Mouse (Mus musculus): ENCODE measurements around the gene Celsr2. TPM values are rescaled to one million over a fixed set of nuclear protein-coding genes. Genes with fewer than 3 reads are reported as not detected.

Gene Celsr2
- total and polyA plus RNA-seq, 3 experiments: 0.03 to 0.38 TPM; not detected in 1

GRCm38 (mm10) chr3:108348376-108348775, 67.0 kb downstream of the Celsr2 start:
- Histone ChIP-seq H3K4me3 (ENCODE audit: low read depth, low read length) (no peak overlapping the region), H3K27me3 (ENCODE audit: insufficient read depth, low read length) (no peaks in the 10 kb centered on the region), H3K36me3 (replicated peaks) (peaks cover 2% of the 10 kb centered on the region), H3K9me3 (replicated peaks) (no peaks in the 10 kb centered on the region), H3K4me1 (ENCODE audit: insufficient read depth, low read depth, low read length) (peaks cover 4% of the 10 kb centered on the region)
- ATAC-seq (ENCODE audit: extremely low read depth, insufficient number of reproducible peaks, low FRiP score, poor library complexity, severe bottlenecking) (no peak), DNase-seq (ENCODE audit: low spot score) (no peak)
- TF ChIP-seq TAL1 (conservative IDR thresholded peaks at IDR 0.05; ENCODE audit: low read depth, low read length): no peak

DNA sequence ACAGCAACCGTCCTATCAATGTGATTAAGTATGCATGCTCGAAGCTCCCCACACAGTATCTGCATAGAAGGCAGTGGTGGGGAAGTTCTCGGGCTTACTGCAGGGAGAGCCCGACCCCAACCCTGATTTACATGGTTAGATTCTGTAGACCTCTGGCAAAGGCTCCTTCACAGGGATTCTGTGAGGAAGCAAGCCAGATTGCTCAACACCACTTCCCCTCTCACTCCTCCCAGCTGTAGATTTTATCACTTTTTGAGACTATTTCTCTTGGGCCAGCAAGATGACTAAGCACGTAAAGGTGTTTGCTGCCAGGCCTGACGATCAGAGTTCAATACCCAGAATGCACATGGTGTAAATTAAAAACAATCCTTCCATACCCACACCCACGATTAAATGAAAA, 69.5 kb downstream of the Celsr2 start:
- DNase-seq (ENCODE audit: low spot score): no peak
- Histone ChIP-seq H3K36me3 (replicated peaks) (peaks cover 2% of the 10 kb centered on the region), H3K9me3 (replicated peaks) (no peaks in the 10 kb centered on the region), H3K27me3 (ENCODE audit: insufficient read depth, low read length) (no peaks in the 10 kb centered on the region), H3K4me3 (ENCODE audit: low read depth, low read length) (no peak overlapping the region), H3K4me1 (ENCODE audit: insufficient read depth, low read depth, low read length) (peaks cover 4% of the 10 kb centered on the region)
- TF ChIP-seq TAL1 (conservative IDR thresholded peaks at IDR 0.05; ENCODE audit: low read depth, low read length) (no peak), GATA1 (IDR thresholded peaks at IDR 0.05; ENCODE audit: borderline replicate concordance, low read length) (no peak), GATA2 (IDR thresholded peaks at IDR 0.05; ENCODE audit: borderline replicate concordance, low read depth, low read length) (no peak), CTCF (IDR thresholded peaks at IDR 0.05; ENCODE audit: low read depth, low read length) (no peak), POLR2AphosphoS5 (IDR thresholded peaks at IDR 0.05; ENCODE audit: insufficient replicate concordance, low read depth, low read length) (no peak)
- no peak; the same call in 1 of the 2 replicates for ATAC-seq (ENCODE audit: extremely low read depth, insufficient number of reproducible peaks, low FRiP score, poor library complexity, severe bottlenecking)

- ATAC-seq (ENCODE audit: extremely low read depth, insufficient number of reproducible peaks, low FRiP score, poor library complexity, severe bottlenecking) (no peak), DNase-seq (ENCODE audit: low spot score) (no peak)
- Histone ChIP-seq H3K9me3 (replicated peaks) (no peaks in the 10 kb centered on the region), H3K36me3 (replicated peaks) (peaks cover 2% of the 10 kb centered on the region), H3K27me3 (ENCODE audit: insufficient read depth, low read length) (no peaks in the 10 kb centered on the region), H3K4me3 (ENCODE audit: low read depth, low read length) (no peak overlapping the region), H3K4me1 (ENCODE audit: insufficient read depth, low read depth, low read length) (peaks cover 7% of the 10 kb centered on the region)
- no peak for TF ChIP-seq GATA2 (IDR thresholded peaks at IDR 0.05; ENCODE audit: borderline replicate concordance, low read depth, low read length)
- TF ChIP-seq POLR2AphosphoS5 (IDR thresholded peaks at IDR 0.05; ENCODE audit: insufficient replicate concordance, low read depth, low read length): no peak
- TF ChIP-seq TAL1 (conservative IDR thresholded peaks at IDR 0.05; ENCODE audit: low read depth, low read length): no peak
- no peak for TF ChIP-seq CTCF (IDR thresholded peaks at IDR 0.05; ENCODE audit: low read depth, low read length)
- no peak for TF ChIP-seq GATA1 (IDR thresholded peaks at IDR 0.05; ENCODE audit: borderline replicate concordance, low read length)
These were observed 73.2 kb downstream of the Celsr2 start for GRCm38 (mm10) chr3:108342185-108342584.

DNA sequence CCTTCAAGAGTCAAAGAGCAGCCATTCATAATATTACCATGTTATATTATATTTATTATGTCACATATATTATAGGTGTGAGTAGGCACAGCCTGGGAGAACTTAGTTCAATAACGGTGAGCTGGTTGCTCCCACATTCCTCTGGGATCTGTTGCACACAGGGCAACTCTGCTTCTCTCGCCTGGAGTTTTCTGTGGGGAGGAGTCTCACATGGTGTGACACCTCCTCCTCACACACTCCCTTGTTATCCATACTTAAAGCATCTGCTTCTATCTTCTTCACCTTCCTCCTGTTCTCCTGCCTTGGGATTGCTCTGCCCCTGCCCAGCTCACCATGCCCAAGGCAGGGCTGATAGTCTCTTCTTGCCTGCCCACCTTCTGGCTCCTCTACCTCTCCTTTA, 74.3 kb downstream of the Celsr2 start:
- H3K9me3 ChIP-seq (replicated peaks): no peaks in the 10 kb centered on the region
- peaks cover 7% of the 10 kb centered on the region for H3K4me1 ChIP-seq (ENCODE audit: insufficient read depth, low read depth, low read length)
- no peak overlapping the region for H3K4me3 ChIP-seq (ENCODE audit: low read depth, low read length)
- no peak for DNase-seq (ENCODE audit: low spot score)
- peaks cover 2% of the 10 kb centered on the region for H3K36me3 ChIP-seq (replicated peaks)
- no peak for ATAC-seq (ENCODE audit: extremely low read depth, insufficient number of reproducible peaks, low FRiP score, poor library complexity, severe bottlenecking)
- TF ChIP-seq GATA2 (IDR thresholded peaks at IDR 0.05; ENCODE audit: borderline replicate concordance, low read depth, low read length) (no peak), CTCF (IDR thresholded peaks at IDR 0.05; ENCODE audit: low read depth, low read length) (no peak), TAL1 (conservative IDR thresholded peaks at IDR 0.05; ENCODE audit: low read depth, low read length) (no peak), GATA1 (IDR thresholded peaks at IDR 0.05; ENCODE audit: borderline replicate concordance, low read length) (no peak), POLR2AphosphoS5 (IDR thresholded peaks at IDR 0.05; ENCODE audit: insufficient replicate concordance, low read depth, low read length) (no peak)
- no peaks in the 10 kb centered on the region for H3K27me3 ChIP-seq (ENCODE audit: insufficient read depth, low read length)

Other genes starting within 250 kb of the Celsr2 start
- 0.29 and 0.98 TPM in 2 replicates for gene Amigo1, start 229.2 kb downstream of the Celsr2 start, total RNA-seq (2014; fragmentation: Nextera tagmentation)
- gene Amigo1, start 229.2 kb downstream of the Celsr2 start, total RNA-seq (2017): 0.66 and 0.99 TPM in 2 replicates
- gene Amigo1, start 229.2 kb downstream of the Celsr2 start, polyA plus RNA-seq (2012): 0.46 and 0.51 TPM in 2 replicates
- gene Cyb561d1, start 214.3 kb downstream of the Celsr2 start, total RNA-seq (2014; fragmentation: Nextera tagmentation): 2.9 and 3.9 TPM in 2 replicates
- gene Cyb561d1, start 214.3 kb downstream of the Celsr2 start, total RNA-seq (2017): 6.3 and 6.6 TPM in 2 replicates
- gene Cyb561d1, start 214.3 kb downstream of the Celsr2 start, polyA plus RNA-seq (2012): 2.9 and 3.4 TPM in 2 replicates
- gene Atxn7l2, start 204.6 kb downstream of the Celsr2 start, total RNA-seq (2014; fragmentation: Nextera tagmentation): 8.0 and 8.6 TPM in 2 replicates
- gene Atxn7l2, start 204.6 kb downstream of the Celsr2 start, total RNA-seq (2017): 2.1 and 2.7 TPM in 2 replicates
- 17.0 and 19.7 TPM in 2 replicates for gene Atxn7l2, start 204.6 kb downstream of the Celsr2 start, polyA plus RNA-seq (2012)
- gene Sypl2, start 188.9 kb downstream of the Celsr2 start, total RNA-seq (2014; fragmentation: Nextera tagmentation): not detected in 2 replicates
- 0.06 and 0.11 TPM in 2 replicates for gene Sypl2, start 188.9 kb downstream of the Celsr2 start, total RNA-seq (2017)
- not detected in 2 replicates for gene Sypl2, start 188.9 kb downstream of the Celsr2 start, polyA plus RNA-seq (2012)
- gene Psma5, start 158.6 kb downstream of the Celsr2 start, total RNA-seq (2014; fragmentation: Nextera tagmentation): 57.5 and 59.5 TPM in 2 replicates
- 297 and 331 TPM in 2 replicates for gene Psma5, start 158.6 kb downstream of the Celsr2 start, total RNA-seq (2017)
- gene Psma5, start 158.6 kb downstream of the Celsr2 start, polyA plus RNA-seq (2012): 3.8 and 4.9 TPM in 2 replicates
- gene Sort1, start 131.5 kb downstream of the Celsr2 start, total RNA-seq (2014; fragmentation: Nextera tagmentation): 4.1 and 5.2 TPM in 2 replicates
- 2.3 TPM in 2 replicates for gene Sort1, start 131.5 kb downstream of the Celsr2 start, total RNA-seq (2017)
- 1.1 and 1.3 TPM in 2 replicates for gene Sort1, start 131.5 kb downstream of the Celsr2 start, polyA plus RNA-seq (2012)
- gene Mybphl, start 50.6 kb downstream of the Celsr2 start, total RNA-seq (2014; fragmentation: Nextera tagmentation): not detected in 2 replicates
- gene Mybphl, start 50.6 kb downstream of the Celsr2 start, total RNA-seq (2017): not detected in 2 replicates
- gene Mybphl, start 50.6 kb downstream of the Celsr2 start, polyA plus RNA-seq (2012): not detected in 2 replicates
- 129 and 172 TPM in 2 replicates for gene Psrc1, start 31.7 kb downstream of the Celsr2 start, total RNA-seq (2014; fragmentation: Nextera tagmentation)
- gene Psrc1, start 31.7 kb downstream of the Celsr2 start, total RNA-seq (2017): 33.7 and 36.9 TPM in 2 replicates
- 122 and 125 TPM in 2 replicates for gene Psrc1, start 31.7 kb downstream of the Celsr2 start, polyA plus RNA-seq (2012)
- 138 and 143 TPM in 2 replicates for gene Sars, start 29.7 kb upstream of the Celsr2 start, total RNA-seq (2014; fragmentation: Nextera tagmentation)
- 341 and 480 TPM in 2 replicates for gene Sars, start 29.7 kb upstream of the Celsr2 start, total RNA-seq (2017)
- 170 and 206 TPM in 2 replicates for gene Sars, start 29.7 kb upstream of the Celsr2 start, polyA plus RNA-seq (2012)
- gene 1700013F07Rik, start 118.6 kb upstream of the Celsr2 start, total RNA-seq (2014; fragmentation: Nextera tagmentation): not detected in 2 replicates
- gene 1700013F07Rik, start 118.6 kb upstream of the Celsr2 start, total RNA-seq (2017): not detected in 2 replicates
- not detected in 2 replicates for gene 1700013F07Rik, start 118.6 kb upstream of the Celsr2 start, polyA plus RNA-seq (2012)
- not detected in 2 replicates for gene 5330417C22Rik, start 121.0 kb upstream of the Celsr2 start, total RNA-seq (2014; fragmentation: Nextera tagmentation)
- gene 5330417C22Rik, start 121.0 kb upstream of the Celsr2 start, total RNA-seq (2017): under 0.01 and 0.06 TPM in 2 replicates
- gene 5330417C22Rik, start 121.0 kb upstream of the Celsr2 start, polyA plus RNA-seq (2012): not detected in 2 replicates
- 17.8 and 19.9 TPM in 2 replicates for gene Tmem167b, start 146.9 kb upstream of the Celsr2 start, total RNA-seq (2014; fragmentation: Nextera tagmentation)
- gene Tmem167b, start 146.9 kb upstream of the Celsr2 start, total RNA-seq (2017): 42.3 and 46.8 TPM in 2 replicates
- 2.2 and 2.5 TPM in 2 replicates for gene Tmem167b, start 146.9 kb upstream of the Celsr2 start, polyA plus RNA-seq (2012)
- 14.3 and 14.4 TPM in 2 replicates for gene Taf13, start 156.1 kb upstream of the Celsr2 start, total RNA-seq (2014; fragmentation: Nextera tagmentation)
- gene Taf13, start 156.1 kb upstream of the Celsr2 start, total RNA-seq (2017): 21.6 and 22.2 TPM in 2 replicates
- gene Taf13, start 156.1 kb upstream of the Celsr2 start, polyA plus RNA-seq (2012): 0.39 and 1.1 TPM in 2 replicates
- gene Wdr47, start 175.7 kb upstream of the Celsr2 start, total RNA-seq (2014; fragmentation: Nextera tagmentation): 4.4 and 7.6 TPM in 2 replicates
- gene Wdr47, start 175.7 kb upstream of the Celsr2 start, total RNA-seq (2017): 10.3 and 11.2 TPM in 2 replicates
- gene Wdr47, start 175.7 kb upstream of the Celsr2 start, polyA plus RNA-seq (2012): 1.2 and 1.6 TPM in 2 replicates
- 41.6 and 42.9 TPM in 2 replicates for gene Clcc1, start 238.4 kb upstream of the Celsr2 start, total RNA-seq (2014; fragmentation: Nextera tagmentation)
- gene Clcc1, start 238.4 kb upstream of the Celsr2 start, total RNA-seq (2017): 82.2 and 87.6 TPM in 2 replicates
- 10.5 and 14.0 TPM in 2 replicates for gene Clcc1, start 238.4 kb upstream of the Celsr2 start, polyA plus RNA-seq (2012)

Measured in G1E (cell line).